Mouse (Mus musculus): Measurements from ENCODE around the gene Cmya5.

GRCm38 (mm10) chr13:93163303-93163702 is 18.8 kb upstream of the Cmya5 start:
- TF ChIP-seq POLR2A (IDR thresholded peaks at IDR 0.05; ENCODE audit: extremely low read depth, insufficient read depth, low read length): no peak
- no peak for TF ChIP-seq CTCF (IDR thresholded peaks at IDR 0.05; ENCODE audit: low read depth, low read length)

All from liver, adult 2 months (tissue).